Mouse (Mus musculus) megakaryocyte, embryonic 14.5 days (primary cell): ENCODE measurements around the gene Cemip.

ENCODE experiments used
- FLI1 ChIP-seq: IDR thresholded peaks from 2 replicates; pipeline ENCODE4 v1.6.1; 2012; ENCODE audit warnings: low read length, inconsistent platforms, mixed read lengths
- GATA1 ChIP-seq: IDR thresholded peaks from 3 replicates; pipeline ENCODE4 v1.6.1; 2012; ENCODE audit warnings: mixed read lengths, low read length, inconsistent platforms, borderline replicate concordance

- TF ChIP-seq GATA1 = no peak
- TF ChIP-seq FLI1 = no peak
Measured at GRCm38 (mm10) chr7:83951327-83951726, 135.0 kb downstream of the Cemip start.
